Mouse (Mus musculus): ENCODE data around the gene Bpifc.

Gene Bpifc

DNA sequence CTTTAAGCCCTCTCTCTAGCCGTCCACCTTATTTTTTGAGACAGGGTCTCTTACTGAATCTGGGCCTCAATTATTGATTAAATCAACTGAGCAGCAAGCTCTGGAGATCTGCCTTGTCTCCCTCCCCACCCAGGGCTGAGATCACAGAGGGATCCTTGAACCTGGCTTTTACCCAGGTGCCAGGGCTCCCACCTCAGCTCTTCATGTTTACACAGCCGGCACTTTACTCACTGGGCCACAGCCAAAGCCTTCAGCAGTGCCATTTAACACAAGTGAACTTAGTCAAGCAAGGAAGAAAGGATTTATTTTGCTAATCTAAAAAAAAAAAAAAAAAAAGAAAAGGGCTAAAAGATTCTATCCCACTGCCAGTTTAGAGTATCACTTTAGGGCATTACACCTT is 57.3 kb downstream of the Bpifc start:
- in situ Hi-C loops (cut with MboI, MseI): no loop called here

DNA sequence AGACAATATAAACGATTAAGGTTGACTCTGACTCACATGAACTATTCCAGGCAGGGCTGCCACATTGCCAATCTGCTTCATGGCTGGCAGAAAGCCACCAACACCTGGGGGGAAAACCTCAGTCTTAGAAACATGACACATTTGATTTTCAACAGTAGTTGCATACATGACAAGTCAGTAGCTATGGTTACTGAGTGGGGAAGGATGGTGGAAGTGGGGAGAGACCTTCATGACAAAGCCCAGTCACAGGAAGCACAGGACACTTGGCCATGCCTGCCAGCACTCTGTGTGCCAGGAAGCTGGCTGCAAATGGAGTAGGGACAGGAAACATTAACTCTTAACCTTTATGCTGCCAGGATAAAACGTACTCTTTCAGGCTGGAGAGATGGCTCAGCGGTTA is 58.3 kb downstream of the Bpifc start:
- in situ Hi-C loops (cut with MboI, MseI): no loop called here

DNA sequence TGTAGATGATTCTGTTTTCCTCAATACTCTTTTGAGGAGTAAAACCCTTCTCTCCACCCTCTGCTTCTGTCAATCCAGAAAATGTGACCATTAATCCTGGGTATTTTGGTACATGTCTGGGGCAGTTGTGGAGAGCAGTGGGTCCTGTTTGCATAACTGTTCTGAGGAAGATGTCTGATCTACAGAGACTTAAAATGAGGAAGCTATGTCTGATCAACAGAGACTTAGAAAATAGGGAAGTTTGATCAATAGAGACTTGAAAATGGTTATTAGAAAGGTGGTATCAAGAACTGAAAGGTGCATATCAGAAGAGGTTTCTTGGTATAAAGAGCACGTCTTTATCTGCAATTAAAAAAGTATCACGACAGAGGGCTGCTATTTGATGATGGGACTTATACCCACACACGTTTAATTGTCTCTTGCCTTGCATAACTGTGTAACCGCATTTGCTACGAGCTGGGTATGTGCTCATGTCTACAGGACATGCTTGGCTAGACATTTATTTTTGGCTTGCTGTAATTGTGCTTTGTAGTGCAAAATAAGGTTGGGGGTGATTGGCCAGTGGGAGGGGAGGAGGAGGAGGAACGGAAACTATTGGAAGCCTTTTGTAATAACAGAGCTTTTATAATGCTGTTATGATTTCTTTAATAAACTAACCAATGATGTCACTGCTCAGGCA is 59.8 kb downstream of the Bpifc start:
- in situ Hi-C loops (cut with MboI, MseI): no loop called here

DNA sequence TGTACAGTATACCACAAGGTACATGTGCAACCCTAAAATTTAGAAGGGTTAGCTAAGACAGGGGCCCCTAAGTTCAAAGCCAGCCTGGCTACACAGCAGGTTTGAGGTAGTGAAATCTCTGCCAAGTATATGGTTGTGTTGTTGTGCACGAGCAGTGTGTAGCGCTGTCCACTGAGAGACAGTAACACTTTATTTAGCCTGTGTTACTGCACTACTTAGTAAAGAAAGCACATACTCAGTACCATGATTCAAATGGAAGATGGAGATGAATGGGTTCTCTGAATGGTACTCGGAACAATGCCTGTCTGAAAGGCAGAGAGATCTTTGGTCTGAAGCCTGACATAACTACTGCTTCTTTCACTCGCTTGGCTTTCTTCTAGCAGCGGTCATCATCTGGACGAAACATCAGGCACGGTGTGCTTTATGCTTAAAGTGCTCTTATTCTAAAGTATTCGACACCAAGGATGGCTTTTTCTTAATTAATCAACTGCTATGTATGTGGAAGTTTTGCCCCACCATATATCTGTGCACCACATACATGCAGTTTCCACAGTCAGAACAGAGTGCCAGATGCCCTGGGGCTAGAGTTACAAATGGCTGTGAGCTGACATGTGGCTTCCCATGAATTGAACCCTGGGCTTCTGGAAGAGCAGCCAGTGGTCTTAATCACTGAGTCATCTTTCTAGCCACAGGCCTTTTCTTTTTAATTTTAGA is 63.1 kb downstream of the Bpifc start:
- in situ Hi-C loops (cut with MboI, MseI): loop anchor here (10.0 kb wide), 1 partner anchor 756 kb away; the partner anchor contains the start of genes Hsp90b1 and Ttc41

DNA sequence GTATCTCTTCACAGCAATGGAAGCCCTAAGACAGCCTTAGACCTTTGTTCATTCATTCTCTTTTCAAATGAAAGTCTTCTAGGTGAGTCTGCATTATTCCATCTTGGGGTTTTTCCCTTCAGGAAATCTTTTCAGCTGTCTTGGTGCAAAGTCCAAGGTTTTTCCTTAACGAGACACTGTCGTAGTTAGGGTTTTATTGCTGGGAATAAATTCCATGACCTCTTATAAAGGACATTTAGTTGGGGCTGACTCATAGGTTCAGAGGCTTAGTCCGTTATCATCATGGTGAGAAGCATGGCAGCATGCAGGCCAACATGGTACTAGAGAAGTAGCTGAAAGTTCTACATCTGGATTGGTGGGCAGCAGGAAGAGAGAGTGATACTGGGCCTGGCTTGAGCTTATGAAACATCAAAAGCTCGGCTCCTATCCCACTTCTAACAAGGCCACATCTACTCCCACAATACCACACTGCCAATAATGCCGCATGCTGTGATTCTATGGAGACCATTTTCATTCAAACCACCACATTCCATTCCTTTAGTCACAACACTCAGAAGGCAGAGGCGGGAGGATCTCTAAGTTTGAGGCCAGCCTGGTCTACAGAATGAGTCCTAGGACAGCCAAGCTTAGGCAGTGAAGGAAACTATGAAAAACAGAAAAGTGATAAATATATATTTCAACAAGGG is 75.3 kb downstream of the Bpifc start:
- in situ Hi-C loops (cut with MboI, MseI): no loop called here

DNA sequence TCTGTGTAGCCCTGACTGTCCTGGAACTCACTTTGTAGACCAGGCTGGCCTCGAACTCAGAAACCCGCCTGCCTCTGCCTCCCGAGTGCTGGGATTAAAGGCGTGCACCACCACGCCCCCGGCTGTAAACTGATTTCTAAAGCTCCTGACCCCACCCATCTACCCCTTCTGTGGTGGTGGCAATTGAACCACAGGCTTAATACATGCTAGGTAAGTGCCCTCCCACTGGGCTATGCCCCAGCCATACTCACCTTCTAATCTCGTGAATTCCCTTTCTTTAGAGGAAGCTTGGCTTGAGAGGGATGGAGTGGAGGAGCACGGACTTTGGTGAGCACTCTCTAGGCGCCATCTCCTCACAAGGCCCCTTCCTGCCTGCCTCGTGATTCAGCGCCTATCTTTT is 81.7 kb downstream of the Bpifc start:
- in situ Hi-C loops (cut with MboI, MseI): no loop called here

DNA sequence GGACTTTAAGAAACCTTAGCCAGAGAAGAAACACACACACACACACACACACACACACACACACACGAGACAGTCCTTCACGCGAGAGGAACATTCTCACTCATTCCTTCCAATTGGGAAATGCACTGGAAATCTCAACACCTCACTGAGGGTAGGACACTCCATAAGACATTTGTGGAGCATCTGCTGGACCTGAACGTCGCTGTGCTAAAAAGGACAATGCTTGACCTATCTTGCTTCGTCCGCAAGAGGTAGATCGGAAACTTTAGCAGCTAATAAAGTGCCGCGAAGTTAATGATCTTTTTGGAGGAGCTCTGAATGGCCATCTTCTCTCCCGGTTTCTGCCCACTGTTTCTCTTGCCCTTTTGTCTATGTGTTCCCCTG is 82.5 kb downstream of the Bpifc start:
- in situ Hi-C loops (cut with MboI, MseI): no loop called here

DNA sequence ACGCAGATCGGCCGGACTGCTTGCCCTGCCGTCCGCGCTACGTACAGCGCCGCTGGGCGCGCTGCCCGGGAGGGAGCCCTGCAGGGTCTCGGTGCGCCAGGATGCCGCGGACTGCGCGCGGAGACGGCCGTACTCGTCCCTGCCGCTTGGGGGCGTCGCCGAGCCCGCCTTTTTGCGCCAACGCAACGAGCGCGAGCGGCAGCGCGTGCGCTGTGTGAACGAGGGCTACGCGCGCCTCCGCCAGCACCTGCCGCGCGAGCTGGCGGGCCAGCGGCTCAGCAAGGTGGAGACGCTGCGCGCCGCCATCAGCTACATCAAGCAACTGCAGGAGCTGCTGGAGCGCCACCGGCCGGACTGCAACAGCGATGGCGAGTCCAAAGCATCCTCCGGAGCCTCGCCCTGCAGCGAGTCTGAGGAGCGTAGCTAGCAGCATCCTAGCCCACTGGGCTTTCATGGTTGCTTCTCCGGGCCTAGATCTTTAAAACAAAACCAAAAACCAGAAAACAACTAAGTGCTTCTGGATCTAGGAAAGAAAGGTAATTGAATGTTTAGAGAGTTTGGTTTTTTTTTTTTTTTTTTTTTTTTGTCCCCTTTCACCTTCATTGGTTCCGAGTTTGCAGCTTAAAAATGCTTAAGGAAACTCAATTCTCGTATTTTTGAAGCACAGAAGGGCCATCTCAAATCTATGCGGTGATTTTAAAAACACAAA is 83.0 kb downstream of the Bpifc start:
- in situ Hi-C loops (cut with MboI, MseI): no loop called here

DNA sequence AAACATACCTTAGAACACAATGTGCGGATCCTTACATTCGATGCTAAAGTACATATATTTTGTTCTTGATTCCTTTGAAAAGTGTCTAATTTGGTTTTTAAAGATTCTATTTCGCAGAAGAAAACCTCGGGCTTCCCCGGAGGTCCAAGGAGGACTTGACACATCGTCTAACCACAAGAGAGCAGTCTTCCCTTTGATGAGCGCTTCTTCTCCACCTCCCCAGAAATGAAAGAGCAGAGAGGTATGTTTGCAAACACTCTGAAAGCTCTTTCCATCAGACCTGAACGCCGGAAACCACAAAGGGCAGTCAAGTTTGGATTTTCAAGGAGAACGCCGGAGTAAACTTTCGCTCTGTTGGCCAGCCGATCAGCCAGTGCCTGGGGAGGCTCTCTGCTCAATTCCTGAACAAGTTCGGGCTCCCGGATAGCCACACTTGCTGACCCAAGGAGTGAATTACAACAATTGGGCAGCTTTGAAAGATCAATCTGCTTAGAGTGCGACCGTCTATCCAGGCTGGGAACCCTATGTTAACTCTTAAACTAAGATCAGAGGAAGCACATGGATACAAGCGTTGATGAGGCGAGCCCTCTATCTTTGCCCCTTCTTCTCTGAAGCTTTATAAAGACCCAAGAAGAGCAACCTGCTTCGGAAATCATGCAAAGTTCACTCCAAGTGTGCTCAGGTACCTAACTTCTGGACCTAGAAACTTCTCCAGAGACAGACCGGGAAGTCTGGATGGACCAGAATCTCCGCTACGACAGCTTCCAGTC is 83.8 kb downstream of the Bpifc start, which contains the start of gene Ascl4:
TSS of gene Ascl4 (plus strand) at position 6 of the 770 bp plus-strand sequence.
- in situ Hi-C loops (cut with MboI, MseI): no loop called here

DNA sequence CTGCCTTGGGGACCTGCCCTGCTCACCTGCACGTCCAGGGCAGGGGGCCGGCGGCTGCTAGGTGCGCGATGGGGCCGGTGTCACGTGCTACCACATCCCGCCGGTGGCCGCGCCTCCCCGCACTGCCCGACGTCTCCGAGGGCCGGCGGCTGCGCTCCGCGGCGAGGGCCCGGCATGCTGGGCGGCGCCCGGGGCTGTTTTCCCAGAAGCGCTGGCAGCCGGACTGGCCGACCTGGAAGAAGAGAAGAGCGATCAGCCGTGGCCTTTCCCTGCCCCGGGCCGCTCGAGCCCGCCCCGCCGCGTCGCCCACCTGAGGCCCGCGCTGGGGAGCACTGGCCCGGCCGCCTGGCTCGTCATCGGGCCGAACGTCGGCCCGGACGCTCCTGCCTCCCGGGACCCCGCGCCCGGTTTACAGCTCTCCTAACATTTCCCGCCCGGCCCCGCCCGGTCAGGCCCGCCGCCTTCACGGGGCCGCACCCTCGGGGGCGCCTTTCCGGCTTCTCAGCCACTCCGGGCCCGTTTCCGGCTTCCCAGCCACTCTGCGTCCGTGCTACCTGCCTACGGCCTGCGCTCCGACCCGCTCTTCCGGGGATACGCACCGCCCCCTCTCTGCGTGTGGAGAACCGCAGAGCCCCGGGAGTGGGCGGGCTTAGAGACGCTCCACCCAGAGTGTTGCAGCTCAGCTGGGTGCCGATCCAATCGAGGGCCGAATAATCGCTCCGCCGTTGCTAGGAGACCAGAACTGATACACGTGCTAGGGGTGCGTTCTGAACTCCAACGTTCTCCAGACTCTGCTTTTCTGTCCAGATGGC is 95.0 kb downstream of the Bpifc start, which contains the start of gene Prdm4:
TSS of gene Prdm4 (minus strand) at position 645 of the 812 bp plus-strand sequence.
- in situ Hi-C loops (cut with MboI, MseI): no loop called here
